Mouse (Mus musculus) kidney, postnatal 36 days (tissue): Measurements from ENCODE around the gene Lipm.

ENCODE experiments used
- DNase-seq, 2 experiments: peaks; one replicate each; pipeline ENCODE4 v3.0.0; 2021 to 2022; ENCODE audit warnings: mixed read lengths in 2 of 2

Lipm gene

GRCm38 (mm10) chr19:34166386-34166785 is 65.7 kb downstream of the Lipm start:
- DNase-seq = no peak

- DNase-seq = no peak
Measured at GRCm38 (mm10) chr19:34167896-34168661, 67.3 kb downstream of the Lipm start.

- no peak for DNase-seq
Measured at GRCm38 (mm10) chr19:34169121-34169520, 68.4 kb downstream of the Lipm start.

- no peak for DNase-seq
Measured at GRCm38 (mm10) chr19:34171167-34171566, 70.4 kb downstream of the Lipm start.
